Mouse (Mus musculus) limb, embryonic 11.5 days (tissue): Measurements from ENCODE around the gene Orc6. TPM values are rescaled to one million over a fixed set of nuclear protein-coding genes. Genes with fewer than 3 reads are reported as not detected.

Source experiments
- ATAC-seq: fragments of 200-750 bp; cut with Nextera tagmentation; 2 replicates; pipeline ENCODE4 v1.8.0; 2017; ENCODE audit warnings: low read depth; ENCODE audit not compliant: insufficient number of reproducible peaks, low FRiP score, low TSS enrichment
- DNase-seq: peaks from one replicate; pipeline ENCODE4 v3.0.0-alpha.2; 2015; ENCODE audit warnings: low spot score
- H3K27ac ChIP-seq: fragments of 300-500 bp; sonication (generic); replicated peaks from 2 replicates; pipeline ENCODE4 v1.5.1; 2014; ENCODE audit warnings: low read depth, mild to moderate bottlenecking, low read length
- H3K27me3 ChIP-seq: fragments of 300-500 bp; sonication (generic); 2 replicates; pipeline ENCODE4 v1.6.1; 2014; ENCODE audit warnings: mild to moderate bottlenecking, low read length, mixed read lengths; ENCODE audit not compliant: control insufficient read depth, insufficient read depth
- H3K36me3 ChIP-seq: fragments of 300-500 bp; sonication (generic); 2 replicates; pipeline ENCODE4 v1.6.1; 2014; ENCODE audit warnings: mild to moderate bottlenecking, low read length, moderate library complexity, mixed read lengths; ENCODE audit not compliant: control insufficient read depth, insufficient read depth
- H3K4me1 ChIP-seq: fragments of 300-500 bp; sonication (generic); 2 replicates; pipeline ENCODE4 v1.6.1; 2014; ENCODE audit warnings: low read length, mixed read lengths; ENCODE audit not compliant: control insufficient read depth, insufficient read depth
- H3K4me2 ChIP-seq: fragments of 300-500 bp; sonication (generic); 2 replicates; pipeline ENCODE4 v1.6.1; 2014; ENCODE audit warnings: low read depth, mild to moderate bottlenecking, moderate library complexity; ENCODE audit not compliant: severe bottlenecking
- H3K4me3 ChIP-seq: fragments of 300-500 bp; sonication (generic); 2 replicates; pipeline ENCODE4 v1.5.1; 2014; ENCODE audit warnings: low read depth, low read length
- H3K9ac ChIP-seq: fragments of 300-500 bp; sonication (generic); 2 replicates; pipeline ENCODE4 v1.6.1; 2014; ENCODE audit warnings: mild to moderate bottlenecking, low read length
- H3K9me3 ChIP-seq: fragments of 300-500 bp; sonication (generic); 2 replicates; pipeline ENCODE4 v1.6.1; 2016; ENCODE audit warnings: low read length; ENCODE audit not compliant: control insufficient read depth
- WGBS: fragments of 180-500 bp; shearing (Covaris S2); extraction: QIAGEN DNeasy Blood & Tissue Kit; methylation state at CpG from one replicate; pipeline ENCODE4 v1.1.7; 2014; 5-methylcytosine and 5-hydroxymethylcytosine counted together
- polyA plus RNA-seq: library from polyadenylated mRNA; unstranded; fragments of >200 nt; fragmentation: Nextera tagmentation; extraction: Ambion mirVana; gene quantifications from 2 replicates; pipeline ENCODE4 v1.2.1, GENCODE M21; 2014

Gene Orc6
- polyA plus RNA-seq, 1 experiment from 2014 or later = 158 TPM

GRCm38 (mm10) chr8:85313036-85313435 lies 13.6 kb downstream of the Orc6 start:
- Histone ChIP-seq H3K9me3 (no peaks in the 10 kb centered on the region), H3K9ac (no peak overlapping the region), H3K4me2 (no peak overlapping the region), H3K36me3 (no peaks in the 10 kb centered on the region), H3K27me3 (no peaks in the 10 kb centered on the region), H3K4me3 (no peak overlapping the region), H3K27ac (no peak overlapping the region), H3K4me1 (no peaks in the 10 kb centered on the region)
- no peak for ATAC-seq
- DNase-seq = no peak
- WGBS = 89% methylated on average over 3 of the region's 3 CpGs

DNA sequence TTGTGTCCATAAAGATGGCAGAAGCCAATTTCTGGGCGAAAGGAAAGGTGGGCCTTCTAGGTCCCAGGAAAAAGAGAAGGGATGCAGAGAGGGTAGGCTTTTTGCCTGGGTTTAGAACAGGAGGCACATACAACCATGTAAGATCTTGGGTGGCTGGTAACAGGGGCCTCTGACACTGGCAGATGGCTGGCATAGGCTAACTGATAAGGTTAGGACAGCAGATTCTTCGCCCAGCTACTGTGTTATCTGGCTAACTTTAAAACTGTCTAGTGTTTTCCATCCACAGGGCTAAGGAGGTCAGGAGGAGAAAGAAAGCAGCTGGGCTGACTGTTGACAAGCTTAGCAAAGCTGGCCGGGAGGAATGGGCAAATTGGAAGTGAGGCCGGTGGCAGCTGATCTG lies 19.1 kb downstream of the Orc6 start:
- no peak for ATAC-seq
- H3K4me3 ChIP-seq = no peak overlapping the region
- DNase-seq = no peak
- no peak overlapping the region for H3K9ac ChIP-seq
- no peaks in the 10 kb centered on the region for H3K4me1 ChIP-seq
- no peaks in the 10 kb centered on the region; the same call in 1 of the 2 replicates for H3K9me3 ChIP-seq
- H3K27me3 ChIP-seq = no peaks in the 10 kb centered on the region
- no peak overlapping the region for H3K4me2 ChIP-seq
- 86% methylated on average over 4 of the region's 4 CpGs for WGBS
- H3K36me3 ChIP-seq = no peaks in the 10 kb centered on the region
- no peak overlapping the region for H3K27ac ChIP-seq

GRCm38 (mm10) chr8:85321981-85322380 lies 22.5 kb downstream of the Orc6 start:
- Histone ChIP-seq H3K27ac (no peak overlapping the region), H3K9ac (no peak overlapping the region), H3K4me2 (no peak overlapping the region), H3K4me3 (no peak overlapping the region), H3K36me3 (no peaks in the 10 kb centered on the region), H3K27me3 (no peaks in the 10 kb centered on the region), H3K4me1 (no peaks in the 10 kb centered on the region), H3K9me3 (no peaks in the 10 kb centered on the region; the same call in 1 of the 2 replicates)
- no peak for DNase-seq
- WGBS = 82% methylated on average over 15 of the region's 15 CpGs
- no peak for ATAC-seq

DNA sequence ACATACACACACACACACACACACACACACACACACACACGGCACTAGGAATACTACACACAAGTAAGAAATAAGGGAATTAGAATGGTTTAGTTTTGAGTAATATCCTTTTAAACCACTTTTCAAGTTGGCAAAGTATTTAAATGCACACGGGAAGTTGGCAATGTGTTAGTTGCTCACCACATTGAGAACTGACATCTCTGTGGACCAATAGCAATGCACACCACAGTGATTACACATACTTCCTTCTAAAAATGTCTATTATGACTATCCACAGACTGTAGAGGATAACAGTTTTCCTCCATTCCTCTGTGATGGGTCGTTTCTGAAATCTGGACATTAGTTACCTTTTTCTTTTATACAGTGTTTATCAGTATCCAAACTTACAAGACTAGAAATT lies 23.7 kb downstream of the Orc6 start:
- no peak for ATAC-seq
- WGBS = 85% methylated on average over 3 of the region's 3 CpGs
- DNase-seq = no peak

GRCm38 (mm10) chr8:85327036-85327435 lies 27.6 kb downstream of the Orc6 start:
- Histone ChIP-seq H3K4me3 (no peak overlapping the region), H3K4me1 (no peaks in the 10 kb centered on the region), H3K27me3 (no peaks in the 10 kb centered on the region), H3K9me3 (no peaks in the 10 kb centered on the region), H3K9ac (no peak overlapping the region), H3K27ac (no peak overlapping the region), H3K4me2 (no peak overlapping the region), H3K36me3 (no peaks in the 10 kb centered on the region; the same call in 1 of the 2 replicates)
- no peak for ATAC-seq
- no peak for DNase-seq
- WGBS = 78% methylated on average over 9 of the region's 9 CpGs

More for the DNA sequence above, 23.7 kb downstream of the Orc6 start:
- Histone ChIP-seq H3K9me3 (no peaks in the 10 kb centered on the region; the same call in 1 of the 2 replicates), H3K36me3 (no peaks in the 10 kb centered on the region), H3K4me2 (no peak overlapping the region), H3K4me3 (no peak overlapping the region), H3K27ac (no peak overlapping the region), H3K9ac (no peak overlapping the region), H3K27me3 (no peaks in the 10 kb centered on the region), H3K4me1 (no peaks in the 10 kb centered on the region)

DNA sequence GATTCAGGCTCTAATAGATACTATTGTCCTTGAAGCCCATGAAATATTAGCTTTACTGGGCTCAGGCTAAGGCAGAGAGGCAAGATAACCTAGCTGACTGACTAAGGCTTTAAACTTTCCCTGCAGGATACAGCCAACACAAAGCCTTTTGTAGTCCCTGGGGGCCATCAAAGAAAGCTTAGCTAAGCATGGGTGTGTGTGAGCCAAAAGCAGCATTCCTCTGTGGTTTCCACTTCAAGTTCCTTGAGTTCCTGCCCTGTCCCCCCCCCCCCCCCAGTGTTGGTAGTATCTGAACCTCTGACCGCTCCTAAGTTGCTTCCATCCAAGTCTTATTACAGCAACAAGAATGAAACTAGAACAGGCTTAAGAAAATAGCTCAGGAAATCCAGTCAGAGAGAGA lies 30.1 kb downstream of the Orc6 start:
- Histone ChIP-seq H3K27me3 (no peaks in the 10 kb centered on the region), H3K36me3 (no peaks in the 10 kb centered on the region; the same call in 1 of the 2 replicates), H3K9ac (no peak overlapping the region), H3K9me3 (no peaks in the 10 kb centered on the region), H3K27ac (no peak overlapping the region), H3K4me2 (no peak overlapping the region), H3K4me1 (no peaks in the 10 kb centered on the region), H3K4me3 (no peak overlapping the region)
- WGBS = 87% methylated on average over 1 of the region's 1 CpGs
- ATAC-seq (no peak), DNase-seq (no peak)

DNA sequence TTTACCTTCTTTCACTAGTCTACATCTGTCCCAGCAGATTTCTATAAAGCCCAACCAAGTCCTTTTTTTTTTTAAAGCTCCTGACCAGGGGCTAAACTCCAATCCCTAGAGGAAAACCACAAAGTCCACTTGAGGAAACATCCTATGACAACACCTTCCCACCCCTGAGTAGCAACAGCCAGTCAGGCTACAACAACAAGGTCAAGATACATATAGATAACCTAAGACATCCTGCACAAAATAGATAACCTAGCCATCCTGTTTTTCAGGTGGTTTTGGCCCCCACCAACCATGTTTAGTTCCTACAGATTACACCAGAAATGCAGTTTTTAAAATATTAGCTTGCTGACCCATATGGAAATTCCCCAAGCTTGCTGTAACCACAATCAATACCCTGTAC lies 35.7 kb downstream of the Orc6 start:
- Histone ChIP-seq H3K36me3 (no peaks in the 10 kb centered on the region), H3K4me3 (no peak overlapping the region), H3K27ac (no peak overlapping the region), H3K9me3 (no peaks in the 10 kb centered on the region), H3K4me1 (no peaks in the 10 kb centered on the region), H3K4me2 (no peak overlapping the region), H3K27me3 (no peaks in the 10 kb centered on the region), H3K9ac (no peak overlapping the region)
- DNase-seq = no peak
- no peak for ATAC-seq

DNA sequence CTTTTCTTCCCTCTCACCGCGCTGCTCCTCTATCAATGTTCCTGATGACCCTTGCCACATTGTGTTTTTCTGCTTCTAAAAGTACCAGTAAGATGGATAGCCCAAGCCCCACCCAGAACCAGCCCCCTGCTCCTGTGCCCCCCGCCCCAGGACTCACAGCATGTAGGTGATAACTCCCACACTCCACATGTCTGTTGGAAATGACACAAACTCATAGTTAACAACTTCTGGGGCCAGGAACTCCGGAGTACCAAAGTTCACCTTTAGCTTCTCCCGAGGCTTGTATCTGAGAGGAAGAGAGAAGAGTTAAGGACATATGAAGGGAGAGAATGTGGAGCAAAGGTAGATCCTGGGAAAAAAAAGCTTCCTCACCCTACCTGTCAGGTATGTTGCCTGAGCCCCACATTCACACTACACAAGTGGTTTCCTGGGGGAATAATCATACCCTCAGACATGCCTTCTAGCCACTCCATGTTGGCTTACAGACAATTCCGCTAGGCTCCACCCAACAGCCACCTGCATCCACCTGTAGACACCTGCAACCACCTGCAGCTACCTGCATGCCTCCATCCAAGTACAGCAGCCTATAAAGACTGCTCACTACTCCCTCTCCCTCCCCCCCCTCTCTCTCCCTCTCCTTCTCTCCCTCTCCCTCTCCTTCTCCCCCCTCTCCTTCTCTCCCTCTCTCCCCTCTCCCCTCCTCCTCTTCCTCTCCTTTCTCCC lies 36.9 kb downstream of the Orc6 start:
- Histone ChIP-seq H3K9ac (no peak overlapping the region), H3K27ac (no peak overlapping the region), H3K4me2 (no peak overlapping the region), H3K9me3 (no peaks in the 10 kb centered on the region), H3K36me3 (no peaks in the 10 kb centered on the region), H3K27me3 (no peaks in the 10 kb centered on the region), H3K4me1 (no peaks in the 10 kb centered on the region), H3K4me3 (no peak overlapping the region)
- ATAC-seq = no peak
- 69% methylated on average over 6 of the region's 6 CpGs for WGBS
- DNase-seq = no peak

- H3K9me3 ChIP-seq = no peaks in the 10 kb centered on the region
- no peak overlapping the region for H3K4me2 ChIP-seq
- H3K27ac ChIP-seq = no peak overlapping the region
- H3K27me3 ChIP-seq = no peaks in the 10 kb centered on the region
- no peaks in the 10 kb centered on the region for H3K4me1 ChIP-seq
- 79% methylated on average over 4 of the region's 4 CpGs for WGBS
- H3K9ac ChIP-seq = no peak overlapping the region
- no peak for DNase-seq
- no peak for ATAC-seq
- H3K4me3 ChIP-seq = no peak overlapping the region
- no peaks in the 10 kb centered on the region for H3K36me3 ChIP-seq
Observed at GRCm38 (mm10) chr8:85337681-85338080, 38.2 kb downstream of the Orc6 start.
